Mouse (Mus musculus) liver, embryonic 14.5 days (tissue): Measurements from ENCODE around the gene Pex14.

ENCODE experiments used
- CTCF ChIP-seq: IDR thresholded peaks from 2 replicates; pipeline ENCODE4 v1.5.1; 2016; ENCODE audit warnings: antibody characterized with exemption, low read depth, control low read depth
- EP300 ChIP-seq: IDR thresholded peaks from 2 replicates; pipeline ENCODE4 v1.6.1; 2016; ENCODE audit warnings: antibody characterized with exemption, low read depth

GRCm38 (mm10) chr4:148928876-148929275 is 170.8 kb downstream of the Pex14 start:
- no peak for TF ChIP-seq EP300
- TF ChIP-seq CTCF: no peak
